Mouse (Mus musculus): ENCODE measurements around the gene Atp1b1.

Atp1b1 gene

DNA sequence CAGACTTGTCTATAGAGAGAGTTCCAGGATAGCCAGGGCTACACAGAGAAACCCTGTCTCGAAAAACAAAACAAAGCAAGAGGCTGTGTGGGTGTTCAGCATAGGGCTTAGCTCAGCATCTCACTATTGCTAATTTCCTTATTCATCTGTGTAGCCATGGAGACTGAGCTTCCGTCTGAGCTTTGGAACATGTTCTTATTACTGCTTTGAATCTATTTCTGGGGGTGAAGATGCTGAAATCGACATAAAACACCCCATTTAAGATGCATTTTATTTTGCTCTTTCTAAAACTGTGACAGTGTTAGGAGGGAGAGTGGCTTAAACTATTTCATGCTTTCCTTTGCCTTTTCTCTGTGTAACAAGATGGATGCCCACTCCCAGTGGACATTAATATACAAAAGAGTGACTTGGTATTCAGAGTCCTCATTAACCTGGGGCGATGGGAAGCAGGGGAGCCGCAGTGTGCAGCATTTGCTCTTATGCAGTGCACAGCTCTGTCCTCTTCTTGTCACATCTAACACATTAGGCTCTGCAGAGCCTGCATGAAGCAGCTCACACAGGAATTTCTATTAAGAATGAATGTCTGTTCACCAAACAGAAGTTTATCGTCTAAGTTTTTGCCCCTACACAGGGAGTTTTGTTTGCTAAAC, 62.9 kb downstream of the Atp1b1 start:
- DNase-seq (ENCODE audit: extremely low spot score, low spot score) = no peak

DNA sequence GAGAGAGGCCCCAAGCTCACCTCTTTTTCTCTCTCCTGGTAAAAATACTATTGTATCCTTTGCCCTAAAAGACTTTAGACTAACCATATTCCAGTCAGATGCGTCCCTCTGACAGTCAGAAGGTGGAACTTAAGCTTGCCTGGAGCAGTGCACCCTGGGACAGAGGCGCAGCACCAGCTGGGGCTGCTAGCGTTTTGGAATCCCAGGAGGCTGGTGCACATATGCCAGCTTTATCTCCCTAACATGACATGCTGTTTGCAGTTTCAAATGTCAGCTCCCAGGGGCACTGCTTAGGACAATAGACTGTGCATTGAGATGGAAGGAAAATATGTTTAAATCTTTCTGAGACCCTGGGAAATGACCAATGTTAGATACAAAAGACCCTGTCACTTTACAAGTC, 66.0 kb downstream of the Atp1b1 start:
- DNase-seq (ENCODE audit: extremely low spot score, low spot score) = no peak

DNA sequence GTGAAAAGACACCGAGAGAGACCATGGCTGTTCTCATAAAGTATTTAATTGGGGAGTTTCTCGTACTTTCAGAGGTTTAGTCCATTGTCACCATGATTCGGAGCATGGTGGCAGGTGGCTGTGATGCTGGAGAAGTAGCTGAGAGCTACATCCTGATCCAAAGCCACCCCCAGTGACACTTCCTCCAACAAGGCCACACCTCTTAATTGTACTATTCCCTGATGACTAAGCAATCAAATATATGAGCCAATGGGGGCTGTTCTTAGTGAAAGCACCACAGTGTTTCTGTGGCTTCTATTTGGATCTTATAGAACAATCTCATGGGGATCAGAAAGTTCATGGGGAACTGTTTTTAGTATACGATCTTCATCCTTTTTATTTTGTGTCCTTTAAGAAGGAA, 68.4 kb downstream of the Atp1b1 start:
- no peak for DNase-seq (ENCODE audit: extremely low spot score, low spot score)
